Mouse (Mus musculus) liver, embryonic 15.5 days (tissue): Measurements from ENCODE around the gene Sarm1. TPM values are rescaled to one million over a fixed set of nuclear protein-coding genes. Genes with fewer than 3 reads are reported as not detected.

ENCODE experiments used
- ATAC-seq: fragments of 200-750 bp; cut with Nextera tagmentation; 2 replicates; pipeline ENCODE4 v1.8.0; 2017; ENCODE audit warnings: moderate number of reproducible peaks, mild to moderate bottlenecking, moderate library complexity; ENCODE audit not compliant: insufficient read depth
- H3K27ac ChIP-seq: fragments of 300-500 bp; sonication (generic); replicated peaks from 2 replicates; pipeline ENCODE4 v1.5.1; 2015; ENCODE audit warnings: mild to moderate bottlenecking, inconsistent platforms
- H3K27me3 ChIP-seq: fragments of 300-500 bp; sonication (generic); 2 replicates; pipeline ENCODE4 v1.6.1; 2015; ENCODE audit warnings: mild to moderate bottlenecking, inconsistent platforms
- H3K36me3 ChIP-seq: fragments of 300-500 bp; sonication (generic); replicated peaks from 2 replicates; pipeline ENCODE4 v1.6.1; 2015; ENCODE audit warnings: moderate library complexity, mild to moderate bottlenecking, inconsistent platforms
- H3K4me1 ChIP-seq: fragments of 300-500 bp; sonication (generic); replicated peaks from 2 replicates; pipeline ENCODE4 v1.6.1; 2015; ENCODE audit warnings: inconsistent platforms
- H3K4me2 ChIP-seq: fragments of 300-500 bp; sonication (generic); 2 replicates; pipeline ENCODE4 v1.6.1; 2015; ENCODE audit warnings: moderate library complexity, mild to moderate bottlenecking, inconsistent platforms
- H3K4me3 ChIP-seq: fragments of 300-500 bp; sonication (generic); replicated peaks from 2 replicates; pipeline ENCODE4 v1.5.1; 2015; ENCODE audit warnings: mild to moderate bottlenecking, inconsistent platforms
- H3K9ac ChIP-seq: fragments of 300-500 bp; sonication (generic); 2 replicates; pipeline ENCODE4 v1.6.1; 2015; ENCODE audit warnings: moderate library complexity, mild to moderate bottlenecking, inconsistent platforms
- H3K9me3 ChIP-seq: fragments of 300-500 bp; sonication (generic); replicated peaks from 2 replicates; pipeline ENCODE4 v1.6.1; 2016; ENCODE audit warnings: inconsistent platforms
- WGBS: fragments of 180-500 bp; shearing (Covaris S2); methylation state at CpG from one replicate; pipeline ENCODE4 v1.1.7; 2015; ENCODE audit warnings: mixed read lengths; ENCODE audit not compliant: insufficient replicate concordance; 5-methylcytosine and 5-hydroxymethylcytosine counted together
- polyA plus RNA-seq: library from polyadenylated mRNA; unstranded; fragments of >200 nt; fragmentation: Nextera tagmentation; extraction: Ambion mirVana; gene quantifications from 2 replicates; pipeline ENCODE4 v1.2.1, GENCODE M21; 2015

The Sarm1 gene
- polyA plus RNA-seq, 1 experiment from 2014 or later = 0.17 TPM

GRCm38 (mm10) chr11:78483639-78484038, 13.9 kb downstream of the Sarm1 start:
- Histone ChIP-seq H3K4me2 (no peak overlapping the region), H3K4me3 (no peak overlapping the region), H3K27me3 (peaks cover 50% of the 10 kb centered on the region), H3K9me3 (no peaks in the 10 kb centered on the region), H3K27ac (no peak overlapping the region), H3K36me3 (no peaks in the 10 kb centered on the region), H3K4me1 (no peaks in the 10 kb centered on the region), H3K9ac (no peak overlapping the region)
- WGBS = 37% methylated on average over 7 of the region's 7 CpGs
- ATAC-seq = no peak

- no peak overlapping the region for H3K9ac ChIP-seq
- no peak overlapping the region for H3K4me3 ChIP-seq
- WGBS = 37% methylated on average over 3 of the region's 3 CpGs
- H3K36me3 ChIP-seq = no peaks in the 10 kb centered on the region
- H3K4me1 ChIP-seq = no peaks in the 10 kb centered on the region
- H3K27ac ChIP-seq = no peak overlapping the region
- H3K27me3 ChIP-seq = no peaks in the 10 kb centered on the region
- no peak for ATAC-seq
- no peaks in the 10 kb centered on the region for H3K9me3 ChIP-seq
- H3K4me2 ChIP-seq = no peak overlapping the region
Measured at GRCm38 (mm10) chr11:78475289-78475688, 22.3 kb downstream of the Sarm1 start.

GRCm38 (mm10) chr11:78471326-78472103, 26.0 kb downstream of the Sarm1 start:
- Histone ChIP-seq H3K4me3 (no peak overlapping the region), H3K27ac (no peak overlapping the region), H3K9ac (no peak overlapping the region), H3K9me3 (no peaks in the 10 kb centered on the region), H3K4me2 (no peak overlapping the region), H3K27me3 (no peaks in the 10 kb centered on the region), H3K4me1 (peaks cover 10% of the 10 kb centered on the region), H3K36me3 (no peaks in the 10 kb centered on the region)
- ATAC-seq = no peak
- 59% methylated on average over 10 of the region's 10 CpGs for WGBS

- H3K9me3 ChIP-seq = no peaks in the 10 kb centered on the region
- no peaks in the 10 kb centered on the region for H3K36me3 ChIP-seq
- H3K4me2 ChIP-seq = no peak overlapping the region
- peaks cover 44% of the 10 kb centered on the region for H3K4me1 ChIP-seq
- no peaks in the 10 kb centered on the region for H3K27me3 ChIP-seq
- H3K27ac ChIP-seq = no peak overlapping the region
- H3K4me3 ChIP-seq = no peak overlapping the region
- WGBS = 22% methylated on average over 3 of the region's 3 CpGs
- no peak overlapping the region for H3K9ac ChIP-seq
- no peak for ATAC-seq
Measured at GRCm38 (mm10) chr11:78467932-78468331, 29.6 kb downstream of the Sarm1 start.

- 62% methylated on average over 7 of the region's 7 CpGs for WGBS
- peaks cover 46% of the 10 kb centered on the region for H3K4me1 ChIP-seq
- H3K4me3 ChIP-seq = no peak overlapping the region
- H3K4me2 ChIP-seq = no peak overlapping the region
- ATAC-seq = no peak
- no peaks in the 10 kb centered on the region for H3K36me3 ChIP-seq
- no peaks in the 10 kb centered on the region for H3K27me3 ChIP-seq
- H3K9ac ChIP-seq = no peak overlapping the region
- no peak overlapping the region for H3K27ac ChIP-seq
- no peaks in the 10 kb centered on the region for H3K9me3 ChIP-seq
Measured at GRCm38 (mm10) chr11:78467515-78467914, 30.0 kb downstream of the Sarm1 start.

GRCm38 (mm10) chr11:78466242-78466912, 31.2 kb downstream of the Sarm1 start:
- Histone ChIP-seq H3K27ac (peak overlapping the region; percentile 76; the same call in 1 of the 2 replicates), H3K9me3 (no peaks in the 10 kb centered on the region), H3K4me1 (peaks cover 46% of the 10 kb centered on the region), H3K27me3 (no peaks in the 10 kb centered on the region), H3K9ac (no peak overlapping the region; the same call in 1 of the 2 replicates), H3K4me2 (peak overlapping the region; percentile 83), H3K4me3 (peak overlapping the region; percentile 62), H3K36me3 (no peaks in the 10 kb centered on the region)
- ATAC-seq = no peak
- WGBS = 65% methylated on average over 23 of the region's 23 CpGs

GRCm38 (mm10) chr11:78465568-78466180, 31.9 kb downstream of the Sarm1 start, which contains the start of gene Slc46a1:
Gene Slc46a1 (plus strand): TSS chr11:78465697.
- peaks cover 46% of the 10 kb centered on the region for H3K4me1 ChIP-seq
- peak within 1 kb of the TSS; percentile 76 for H3K27ac ChIP-seq
- no peaks in the 10 kb centered on the region for H3K36me3 ChIP-seq
- no peaks in the 10 kb centered on the region for H3K9me3 ChIP-seq
- H3K4me2 ChIP-seq = peak within 1 kb of the TSS; percentile 83
- ATAC-seq = peak; percentile 85
- peak within 1 kb of the TSS; percentile 59 for H3K9ac ChIP-seq
- no peaks in the 10 kb centered on the region for H3K27me3 ChIP-seq
- peak within 1 kb of the TSS; percentile 62 for H3K4me3 ChIP-seq
- WGBS = under 1% methylated on average over 41 of the region's 41 CpGs

GRCm38 (mm10) chr11:78465116-78465515, 32.4 kb downstream of the Sarm1 start:
- Histone ChIP-seq H3K4me2 (peak overlapping the region; percentile 83), H3K27me3 (no peaks in the 10 kb centered on the region), H3K27ac (no peak overlapping the region), H3K4me1 (peaks cover 46% of the 10 kb centered on the region), H3K36me3 (no peaks in the 10 kb centered on the region), H3K9me3 (no peaks in the 10 kb centered on the region), H3K4me3 (peak overlapping the region; percentile 62), H3K9ac (no peak overlapping the region)
- ATAC-seq = no peak
- WGBS = 47% methylated on average over 9 of the region's 9 CpGs

GRCm38 (mm10) chr11:78463286-78464036, 34.1 kb downstream of the Sarm1 start:
- ATAC-seq = no peak
- 44% methylated on average over 13 of the region's 13 CpGs for WGBS

GRCm38 (mm10) chr11:78462669-78463068, 34.9 kb downstream of the Sarm1 start:
- no peak overlapping the region for H3K4me3 ChIP-seq
- 61% methylated on average over 5 of the region's 5 CpGs for WGBS

More at GRCm38 (mm10) chr11:78463286-78464036, 34.1 kb downstream of the Sarm1 start:
- peak overlapping the region; percentile 7; the same call in 1 of the 2 replicates for H3K4me2 ChIP-seq
- H3K27ac ChIP-seq = no peak overlapping the region
- H3K9me3 ChIP-seq = no peaks in the 10 kb centered on the region
- no peaks in the 10 kb centered on the region for H3K27me3 ChIP-seq
- no peaks in the 10 kb centered on the region for H3K36me3 ChIP-seq
- no peak overlapping the region for H3K4me3 ChIP-seq
- no peak overlapping the region for H3K9ac ChIP-seq
- peaks cover 46% of the 10 kb centered on the region for H3K4me1 ChIP-seq

More at GRCm38 (mm10) chr11:78462669-78463068, 34.9 kb downstream of the Sarm1 start:
- no peaks in the 10 kb centered on the region for H3K36me3 ChIP-seq
- H3K9me3 ChIP-seq = no peaks in the 10 kb centered on the region
- H3K9ac ChIP-seq = no peak overlapping the region
- peaks cover 44% of the 10 kb centered on the region for H3K4me1 ChIP-seq
- H3K4me2 ChIP-seq = no peak overlapping the region
- H3K27me3 ChIP-seq = no peaks in the 10 kb centered on the region
- no peak for ATAC-seq
- no peak overlapping the region for H3K27ac ChIP-seq
